Mouse (Mus musculus): ENCODE measurements at regions not wholly inside any gene's neighbourhood (a gene's known extent, or its start where the extent isn't known, plus 50 kb on each side); places are given as distances from the start of the nearest gene placed in this dataset.

- TF ChIP-seq GATA1 (IDR thresholded peaks at IDR 0.05; ENCODE audit: low read length) (no peak), TAL1 (IDR thresholded peaks at IDR 0.05; ENCODE audit: low read length) (no peak)
Measured at GRCm38 (mm10) chr14:61682721-61683355, 75.6 kb downstream of the Kcnrg start.

Data from erythroblast, embryonic 14.5 days (primary cell).